Mouse (Mus musculus): ENCODE measurements around the gene Pcmt1.

Gene Pcmt1

GRCm38 (mm10) chr10:7582891-7583557 lies 97.9 kb downstream of the Pcmt1 start:
- no peak for DNase-seq

GRCm38 (mm10) chr10:7582157-7582890 lies 98.6 kb downstream of the Pcmt1 start:
- DNase-seq: no peak

DNA sequence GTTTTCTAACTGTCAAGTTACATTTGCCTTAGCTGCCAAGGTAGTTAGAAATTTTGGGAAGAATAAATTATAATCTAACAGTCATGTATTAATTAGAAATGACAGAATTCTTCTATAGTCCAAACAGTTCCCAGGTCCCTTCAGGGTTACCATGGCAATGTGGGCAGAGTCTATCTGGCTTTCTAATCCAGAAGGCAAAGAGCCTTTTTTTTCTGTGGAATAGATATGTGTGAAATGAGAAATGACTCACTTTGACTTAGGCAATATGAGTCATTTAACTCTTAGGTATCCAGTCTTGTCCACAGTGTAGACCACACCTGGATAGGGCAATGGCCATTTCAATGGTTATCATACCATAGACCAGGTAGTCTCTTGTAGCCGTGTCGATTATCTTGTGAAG lies 99.5 kb downstream of the Pcmt1 start:
- no peak for DNase-seq

Data from lung, postnatal 4 days (tissue).